Mouse (Mus musculus) midbrain, embryonic 16.5 days (tissue): ENCODE results near the gene Tex19.2. TPM values are rescaled to one million over a fixed set of nuclear protein-coding genes. Genes with fewer than 3 reads are reported as not detected.
"Not testable (repeated sequence)": the region's sequence is repeated elsewhere in the genome, so short reads cannot be mapped to it uniquely, and the experiment has no call there.

Experiments used
- ATAC-seq: fragments of 200-750 bp; cut with Nextera tagmentation; 2 replicates; pipeline ENCODE4 v1.8.0; 2017; ENCODE audit warnings: moderate TSS enrichment
- H3K27ac ChIP-seq: fragments of 300-500 bp; sonication (generic); 2 replicates; pipeline ENCODE4 v1.5.1; 2014; ENCODE audit warnings: mild to moderate bottlenecking, low read length, mixed read lengths
- H3K27me3 ChIP-seq: fragments of 300-500 bp; sonication (generic); 2 replicates; pipeline ENCODE4 v1.6.1; 2014; ENCODE audit warnings: low read depth, low read length, mixed read lengths; ENCODE audit not compliant: control insufficient read depth, insufficient read depth
- H3K36me3 ChIP-seq: fragments of 300-500 bp; sonication (generic); 2 replicates; pipeline ENCODE4 v1.6.1; 2014; ENCODE audit warnings: mild to moderate bottlenecking, low read length, moderate library complexity, mixed read lengths; ENCODE audit not compliant: control insufficient read depth, insufficient read depth
- H3K4me1 ChIP-seq: fragments of 300-500 bp; sonication (generic); 2 replicates; pipeline ENCODE4 v1.6.1; 2014; ENCODE audit warnings: mild to moderate bottlenecking, low read length, mixed read lengths; ENCODE audit not compliant: control insufficient read depth, insufficient read depth
- H3K4me2 ChIP-seq: fragments of 300-500 bp; sonication (generic); 2 replicates; pipeline ENCODE4 v1.6.1; 2014; ENCODE audit warnings: mild to moderate bottlenecking, low read length, mixed read lengths
- H3K4me3 ChIP-seq: fragments of 300-500 bp; sonication (generic); 2 replicates; pipeline ENCODE4 v1.5.1; 2014; ENCODE audit warnings: low read depth, mild to moderate bottlenecking, low read length, moderate library complexity, mixed read lengths
- H3K9ac ChIP-seq: fragments of 300-500 bp; sonication (generic); 2 replicates; pipeline ENCODE4 v1.6.1; 2014; ENCODE audit warnings: low read depth, low read length, mixed read lengths
- H3K9me3 ChIP-seq: fragments of 300-500 bp; sonication (generic); replicated peaks from 2 replicates; pipeline ENCODE4 v1.6.1; 2014; ENCODE audit warnings: mild to moderate bottlenecking, low read length, mixed read lengths; ENCODE audit not compliant: control insufficient read depth, poor library complexity, severe bottlenecking
- WGBS: fragments of 180-500 bp; shearing (Covaris S2); extraction: QIAGEN DNeasy Blood & Tissue Kit; methylation state at CpG from one replicate; pipeline ENCODE4 v1.1.7; 2014; 5-methylcytosine and 5-hydroxymethylcytosine counted together
- polyA plus RNA-seq: library from polyadenylated mRNA; unstranded; fragments of >200 nt; fragmentation: Nextera tagmentation; extraction: Ambion mirVana; gene quantifications from 2 replicates; pipeline ENCODE4 v1.2.1, GENCODE M21; 2015

Gene Tex19.2
- polyA plus RNA-seq, 1 experiment from 2014 or later = not detected

GRCm38 (mm10) chr11:121082857-121083500 lies 35.5 kb downstream of the Tex19.2 start:
- Histone ChIP-seq H3K36me3 (no peaks in the 10 kb centered on the region), H3K4me1 (no peaks in the 10 kb centered on the region), H3K9ac (no peak overlapping the region), H3K27me3 (no peaks in the 10 kb centered on the region), H3K4me2 (no peak overlapping the region), H3K27ac (no peak overlapping the region), H3K4me3 (no peak overlapping the region), H3K9me3 (no peaks in the 10 kb centered on the region)
- no peak for ATAC-seq
- WGBS = 82% methylated on average over 6 of the region's 6 CpGs

- H3K27me3 ChIP-seq = no peaks in the 10 kb centered on the region
- 85% methylated on average over 3 of the region's 3 CpGs for WGBS
- H3K9me3 ChIP-seq = no peaks in the 10 kb centered on the region
- H3K9ac ChIP-seq = no peak overlapping the region
- ATAC-seq = no peak
- no peak overlapping the region for H3K4me2 ChIP-seq
- H3K4me1 ChIP-seq = no peaks in the 10 kb centered on the region
- no peak overlapping the region for H3K27ac ChIP-seq
- H3K4me3 ChIP-seq = no peak overlapping the region
- H3K36me3 ChIP-seq = no peaks in the 10 kb centered on the region
These were observed 36.2 kb downstream of the Tex19.2 start for GRCm38 (mm10) chr11:121082250-121082649.

- Histone ChIP-seq H3K4me3 (no peak within 1 kb of the TSS), H3K9me3 (no peaks in the 10 kb centered on the region), H3K4me1 (no peaks in the 10 kb centered on the region), H3K27ac (no peak within 1 kb of the TSS), H3K9ac (no peak within 1 kb of the TSS), H3K27me3 (no peaks in the 10 kb centered on the region), H3K36me3 (no peaks in the 10 kb centered on the region), H3K4me2 (no peak within 1 kb of the TSS)
- 77% methylated on average over 3 of the region's 3 CpGs for WGBS
- no peak for ATAC-seq
These were observed 37.4 kb downstream of the Tex19.2 start, which contains the start of gene Sectm1a for GRCm38 (mm10) chr11:121081120-121081519. Gene Sectm1a, minus strand, starts transcription at chr11:121081220.

GRCm38 (mm10) chr11:121080330-121080729 lies 38.1 kb downstream of the Tex19.2 start:
- WGBS = 93% methylated on average over 8 of the region's 8 CpGs
- no peak overlapping the region for H3K27ac ChIP-seq
- no peak overlapping the region for H3K4me2 ChIP-seq
- no peaks in the 10 kb centered on the region for H3K4me1 ChIP-seq
- no peak for ATAC-seq
- no peaks in the 10 kb centered on the region for H3K36me3 ChIP-seq
- no peaks in the 10 kb centered on the region for H3K9me3 ChIP-seq
- H3K27me3 ChIP-seq = no peaks in the 10 kb centered on the region
- no peak overlapping the region for H3K4me3 ChIP-seq
- H3K9ac ChIP-seq = no peak overlapping the region

GRCm38 (mm10) chr11:121075655-121076054 lies 42.8 kb downstream of the Tex19.2 start:
- Histone ChIP-seq H3K4me3 (no peak overlapping the region), H3K27me3 (no peaks in the 10 kb centered on the region), H3K4me1 (no peaks in the 10 kb centered on the region), H3K9me3 (no peaks in the 10 kb centered on the region), H3K27ac (no peak overlapping the region), H3K9ac (no peak overlapping the region), H3K36me3 (no peaks in the 10 kb centered on the region), H3K4me2 (no peak overlapping the region)
- 82% methylated on average over 5 of the region's 5 CpGs for WGBS
- no peak for ATAC-seq

GRCm38 (mm10) chr11:121069662-121070061 lies 48.8 kb downstream of the Tex19.2 start:
- H3K27ac ChIP-seq, H3K4me2 ChIP-seq, H3K36me3 ChIP-seq, ATAC-seq, H3K9ac ChIP-seq, H3K4me1 ChIP-seq, H3K4me3 ChIP-seq, H3K9me3 ChIP-seq, H3K27me3 ChIP-seq: not testable (repeated sequence)
- WGBS = 93% methylated on average over 11 of the region's 16 CpGs

GRCm38 (mm10) chr11:121067895-121068294 lies 50.6 kb downstream of the Tex19.2 start:
- H3K9ac ChIP-seq = no peak overlapping the region
- no peaks in the 10 kb centered on the region for H3K9me3 ChIP-seq
- no peaks in the 10 kb centered on the region for H3K27me3 ChIP-seq
- no peaks in the 10 kb centered on the region for H3K4me1 ChIP-seq
- H3K36me3 ChIP-seq = no peaks in the 10 kb centered on the region
- ATAC-seq = no peak
- no peak overlapping the region for H3K4me3 ChIP-seq
- H3K27ac ChIP-seq = no peak overlapping the region
- no peak overlapping the region for H3K4me2 ChIP-seq
- 95% methylated on average over 2 of the region's 2 CpGs for WGBS

Other genes starting within 250 kb of the Tex19.2 start
- gene Ccdc57, start 185.8 kb downstream of the Tex19.2 start, polyA plus RNA-seq = 6.8 and 7.1 TPM in 2 replicates
- 9.0 and 10.0 TPM in 2 replicates for gene Slc16a3, start 170.2 kb downstream of the Tex19.2 start, polyA plus RNA-seq
- gene Csnk1d, start 127.3 kb downstream of the Tex19.2 start, polyA plus RNA-seq = 153 and 161 TPM in 2 replicates
- not detected in 2 replicates for gene Cd7, start 79.3 kb downstream of the Tex19.2 start, polyA plus RNA-seq
- not detected in 2 replicates for gene Sectm1b, start 55.1 kb downstream of the Tex19.2 start, polyA plus RNA-seq
- not detected in 2 replicates for gene Sectm1a, start 37.5 kb downstream of the Tex19.2 start, polyA plus RNA-seq
- gene Tex19.1, start 27.5 kb upstream of the Tex19.2 start, polyA plus RNA-seq = not detected in 2 replicates
- 0.83 and 1.1 TPM in 2 replicates for gene Uts2r, start 41.6 kb upstream of the Tex19.2 start, polyA plus RNA-seq
- 34.5 and 40.9 TPM in 2 replicates for gene Hexdc, start 85.8 kb upstream of the Tex19.2 start, polyA plus RNA-seq
- 24.0 and 27.6 TPM in 2 replicates for gene Ogfod3, start 86.0 kb upstream of the Tex19.2 start, polyA plus RNA-seq
- gene Cybc1, start 110.6 kb upstream of the Tex19.2 start, polyA plus RNA-seq = 39.6 and 40.3 TPM in 2 replicates
- 93.1 and 104 TPM in 2 replicates for gene Narf, start 118.6 kb upstream of the Tex19.2 start, polyA plus RNA-seq
- gene Foxk2, start 141.3 kb upstream of the Tex19.2 start, polyA plus RNA-seq = 11.6 and 14.0 TPM in 2 replicates
- gene Wdr45b, start 235.8 kb upstream of the Tex19.2 start, polyA plus RNA-seq = 83.4 and 85.7 TPM in 2 replicates